Mouse (Mus musculus) retina, adult 2 months (tissue): ENCODE data around the gene Nav1.

Experiments used
- DNase-seq: peaks from one replicate; pipeline ENCODE4 v3.0.0-alpha.2; 2012; ENCODE audit warnings: low read depth, low spot score

Nav1 gene

GRCm38 (mm10) chr1:135583081-135583677 is 23.9 kb downstream of the Nav1 start:
- no peak for DNase-seq

- DNase-seq = no peak
These were observed 26.1 kb downstream of the Nav1 start for GRCm38 (mm10) chr1:135581001-135581400.

GRCm38 (mm10) chr1:135579111-135579510 is 28.0 kb downstream of the Nav1 start:
- DNase-seq = no peak

- DNase-seq = no peak
These were observed 29.3 kb downstream of the Nav1 start for GRCm38 (mm10) chr1:135577793-135578192.

- DNase-seq = no peak
These were observed 31.7 kb downstream of the Nav1 start for GRCm38 (mm10) chr1:135575393-135575792.

GRCm38 (mm10) chr1:135574451-135575208 is 32.5 kb downstream of the Nav1 start:
- DNase-seq = no peak

GRCm38 (mm10) chr1:135572139-135572892 is 34.8 kb downstream of the Nav1 start:
- no peak for DNase-seq

- no peak for DNase-seq
These were observed 39.0 kb downstream of the Nav1 start for GRCm38 (mm10) chr1:135568087-135568486.

GRCm38 (mm10) chr1:135566611-135567010 is 40.5 kb downstream of the Nav1 start:
- DNase-seq = no peak

- DNase-seq = no peak
These were observed 41.3 kb downstream of the Nav1 start for GRCm38 (mm10) chr1:135565775-135566174.

GRCm38 (mm10) chr1:135564660-135565519 is 42.2 kb downstream of the Nav1 start:
- DNase-seq = no peak

GRCm38 (mm10) chr1:135563781-135564414 is 43.2 kb downstream of the Nav1 start:
- DNase-seq = no peak

- no peak for DNase-seq
These were observed 44.0 kb downstream of the Nav1 start for GRCm38 (mm10) chr1:135562982-135563650.

- no peak for DNase-seq
These were observed 45.0 kb downstream of the Nav1 start for GRCm38 (mm10) chr1:135562115-135562514.

GRCm38 (mm10) chr1:135561282-135561681 is 45.8 kb downstream of the Nav1 start:
- no peak for DNase-seq

GRCm38 (mm10) chr1:135557976-135558375 is 49.1 kb downstream of the Nav1 start:
- DNase-seq = no peak

GRCm38 (mm10) chr1:135555885-135556284 is 51.2 kb downstream of the Nav1 start:
- DNase-seq = no peak

GRCm38 (mm10) chr1:135554632-135555260 is 52.3 kb downstream of the Nav1 start:
- DNase-seq = no peak

- no peak for DNase-seq
These were observed 53.5 kb downstream of the Nav1 start for GRCm38 (mm10) chr1:135553615-135554014.

GRCm38 (mm10) chr1:135553154-135553553 is 53.9 kb downstream of the Nav1 start:
- DNase-seq = no peak
